Mouse (Mus musculus) urinary bladder, postnatal 4 days (tissue): ENCODE data around the gene Wdr74.
"Not testable (repeated sequence)": the region's sequence is repeated elsewhere in the genome, so short reads cannot be mapped to it uniquely, and the experiment has no call there.

ENCODE experiments used
- DNase-seq, 2 experiments: peaks; one replicate each; pipeline ENCODE4 v3.0.0; 2021 to 2022; ENCODE audit warnings: low spot score in 2 of 2

Wdr74 gene

DNA sequence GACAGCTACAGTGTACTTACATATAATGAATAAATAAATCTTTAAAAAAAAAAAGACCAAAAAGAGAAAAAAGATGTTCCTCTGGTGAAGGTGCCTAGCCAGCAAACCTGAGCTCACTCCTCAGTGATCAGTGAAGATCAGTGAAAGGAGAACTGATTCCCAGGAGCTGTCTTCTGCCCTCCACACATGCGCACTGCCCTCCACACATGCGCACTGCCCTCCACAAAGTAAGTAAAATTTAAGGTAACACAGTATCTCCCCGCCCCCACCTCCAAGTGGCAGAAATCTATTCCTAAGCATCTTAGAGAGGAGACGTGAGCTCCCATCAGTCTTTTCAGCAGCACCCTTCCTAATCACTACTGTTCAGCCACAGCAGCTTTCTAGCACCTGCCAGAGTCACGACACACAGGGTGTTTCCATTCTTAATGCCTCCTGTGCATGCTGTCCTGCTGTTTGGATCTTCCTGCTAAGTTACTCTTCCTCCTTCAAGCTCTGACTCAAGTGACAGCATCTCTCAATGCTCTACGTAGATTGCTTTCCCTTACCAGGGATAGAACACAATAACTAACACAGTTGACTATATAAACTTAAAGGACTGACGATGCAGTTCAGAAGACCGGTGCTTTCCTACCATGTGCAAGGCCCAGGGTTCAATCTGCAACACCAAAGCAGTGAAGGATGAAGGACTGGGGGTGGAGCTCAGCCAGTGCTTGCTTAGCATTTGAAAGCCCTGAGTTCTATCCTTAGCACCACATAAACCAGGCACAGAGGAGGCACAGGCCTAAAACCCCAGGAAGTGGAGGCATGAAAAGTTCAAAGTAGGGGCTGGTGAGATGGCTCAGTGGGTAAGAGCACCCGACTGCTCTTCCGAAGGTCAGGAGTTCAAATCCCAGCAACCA is 19.5 kb upstream of the Wdr74 start:
- no peak for DNase-seq

- DNase-seq, result no peak
Measured at GRCm38 (mm10) chr19:8716767-8717475, 18.7 kb upstream of the Wdr74 start.

DNA sequence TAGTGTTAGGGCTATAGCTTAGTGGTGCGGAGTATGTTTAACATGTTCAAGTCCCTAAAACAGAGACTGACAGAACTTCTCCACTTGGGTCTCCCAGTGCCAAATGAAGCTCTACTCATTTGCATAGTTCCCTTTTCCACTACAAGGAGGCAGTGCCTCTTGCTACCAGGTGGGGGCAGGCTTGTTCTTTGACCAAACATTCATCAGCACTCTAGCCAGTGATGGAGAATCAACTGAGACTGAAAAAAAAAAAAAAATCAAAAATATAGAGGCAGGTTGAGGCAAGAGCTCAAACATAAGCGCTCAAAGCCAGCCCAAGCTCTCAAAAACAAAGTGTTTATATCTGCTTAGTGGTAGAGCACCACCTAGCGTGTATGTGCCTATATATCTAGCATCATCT is 17.3 kb upstream of the Wdr74 start:
- no peak for DNase-seq

DNA sequence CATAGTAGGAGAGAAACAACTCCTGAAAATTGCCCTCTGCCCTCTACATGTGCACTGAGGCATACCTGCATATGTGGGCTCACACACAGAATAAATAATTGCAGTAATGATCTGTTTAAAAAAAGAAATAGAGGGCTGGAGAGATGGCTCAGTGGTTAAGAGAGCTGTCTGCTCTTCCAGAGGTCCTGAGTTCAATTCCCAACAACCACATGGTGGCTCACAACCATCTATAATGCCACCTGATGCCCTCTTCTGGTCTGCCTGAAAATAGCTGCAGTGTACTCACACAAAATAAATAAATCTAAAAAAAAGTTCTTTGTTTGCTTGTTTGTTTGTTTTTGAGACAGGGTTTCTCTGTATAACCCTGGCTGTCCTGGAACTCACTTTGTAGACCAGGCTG is 16.6 kb upstream of the Wdr74 start:
- DNase-seq, result not testable (repeated sequence)

DNA sequence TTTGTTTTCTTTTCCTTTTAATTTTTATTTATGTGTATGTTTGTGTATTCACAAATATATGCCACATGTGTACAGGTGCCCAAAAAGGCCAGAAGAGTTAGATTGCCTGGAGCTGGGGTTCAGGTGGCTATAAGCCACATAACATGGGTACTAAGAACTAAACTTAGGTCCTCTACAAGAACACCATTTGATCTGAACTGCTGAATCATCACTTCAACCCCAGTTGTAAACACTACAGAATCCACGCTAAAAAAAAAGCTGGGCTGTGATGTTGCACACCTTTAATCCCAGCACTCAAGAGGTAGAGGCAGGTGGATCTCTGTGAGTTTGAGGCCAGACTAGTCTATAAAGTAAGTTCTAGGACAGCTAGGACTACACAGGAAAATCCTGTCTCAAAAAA is 14.2 kb upstream of the Wdr74 start:
- DNase-seq, result no peak

GRCm38 (mm10) chr19:8722021-8722420 is 13.6 kb upstream of the Wdr74 start:
- DNase-seq, result no peak

DNA sequence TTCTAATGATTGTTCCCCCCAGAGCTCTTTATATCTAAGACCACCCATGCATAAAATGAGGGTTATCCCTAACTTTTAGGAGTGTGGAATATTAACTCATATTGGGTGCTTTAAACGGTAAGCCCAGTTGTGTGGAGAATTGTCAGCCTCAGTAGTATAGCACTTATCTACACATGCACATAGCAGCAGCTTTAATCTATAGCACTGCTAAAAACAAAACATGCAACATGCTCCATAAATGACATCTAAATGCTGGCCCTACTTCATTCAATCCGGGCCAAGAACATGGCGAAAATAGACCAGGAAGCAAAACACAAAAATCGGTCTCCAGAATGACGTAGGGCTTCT is 13.1 kb upstream of the Wdr74 start:
- DNase-seq, result no peak

DNA sequence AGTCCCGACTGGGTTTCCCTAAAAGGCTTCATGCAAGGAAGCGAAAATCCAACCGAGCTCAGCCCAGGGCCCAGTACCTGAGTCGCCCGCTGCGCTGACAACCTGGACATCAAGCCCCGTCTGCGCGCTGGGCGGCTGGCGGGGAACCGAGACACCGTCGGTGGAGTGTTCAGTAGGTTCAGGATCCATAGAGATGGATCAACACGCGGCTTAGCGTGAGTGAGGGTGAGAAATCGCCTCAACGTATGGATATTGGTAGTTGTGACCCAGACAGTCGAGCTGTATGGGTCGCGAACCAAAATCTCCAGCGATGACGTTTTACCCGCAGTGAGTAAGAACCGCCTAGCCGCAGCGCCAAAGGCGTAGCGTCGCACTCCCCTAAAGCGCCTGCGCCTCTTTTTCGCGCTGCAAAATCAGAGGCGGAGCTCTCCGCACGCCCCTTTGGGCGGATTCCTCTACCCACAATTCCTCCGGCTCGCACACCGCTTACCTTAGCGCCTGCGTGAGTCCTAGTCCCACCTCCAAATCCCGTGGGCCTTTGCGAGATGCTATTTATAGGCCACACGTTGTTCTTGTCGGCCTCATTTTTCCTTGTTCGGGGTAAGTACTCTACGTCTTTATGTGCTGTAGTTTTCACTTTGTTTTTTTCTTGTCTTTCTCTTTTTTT is 12.6 kb upstream of the Wdr74 start, which contains the start of gene Slc3a2:
Slc3a2 (minus strand) TSS at position 463 of the 667 bp plus-strand sequence.
- peak; percentile 90 to 94 for DNase-seq

GRCm38 (mm10) chr19:8723574-8724346 is 11.9 kb upstream of the Wdr74 start:
- no peak for DNase-seq

- DNase-seq, result no peak
Measured at GRCm38 (mm10) chr19:8724392-8724791, 11.2 kb upstream of the Wdr74 start.

- DNase-seq, result no peak
Measured at GRCm38 (mm10) chr19:8725081-8725613, 10.5 kb upstream of the Wdr74 start.

DNA sequence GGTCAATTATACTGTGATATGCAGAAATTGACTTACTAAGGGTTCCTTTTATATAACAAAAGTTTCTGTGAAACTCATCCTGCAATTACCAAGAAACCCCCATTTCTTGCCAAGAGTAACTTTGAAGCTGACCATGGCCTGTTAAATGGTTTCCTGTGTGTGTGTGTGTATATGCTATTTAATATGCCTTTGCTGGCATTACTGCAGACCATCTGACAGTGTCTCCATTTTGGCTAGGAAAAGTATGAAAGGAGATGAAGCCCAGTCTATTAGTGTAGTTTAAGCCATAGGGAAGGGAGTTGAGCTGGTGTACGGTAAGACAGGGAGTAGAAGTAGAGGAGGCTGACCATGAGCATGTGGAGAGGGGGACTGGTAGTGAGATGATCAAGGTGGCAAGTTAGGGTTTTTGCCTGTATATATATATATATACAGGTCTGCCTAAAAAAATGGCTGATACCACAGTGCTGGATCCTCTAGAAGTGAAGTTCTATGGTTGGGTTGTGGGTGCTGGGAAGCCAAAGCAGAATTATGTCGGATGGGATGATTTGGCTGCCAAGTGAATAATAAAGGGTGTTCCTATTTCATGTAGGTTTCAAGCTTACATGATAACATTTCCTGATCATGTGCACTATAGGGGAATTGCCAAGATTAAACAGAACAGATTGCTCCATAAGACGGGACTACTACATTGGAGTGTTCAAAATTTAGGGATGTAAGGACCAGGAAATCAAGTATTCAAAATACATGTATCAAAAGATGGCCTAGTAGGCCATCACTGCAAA is 8.8 kb upstream of the Wdr74 start:
- no peak for DNase-seq

- no peak for DNase-seq
Measured at GRCm38 (mm10) chr19:8727495-8728114, 8.0 kb upstream of the Wdr74 start.

DNA sequence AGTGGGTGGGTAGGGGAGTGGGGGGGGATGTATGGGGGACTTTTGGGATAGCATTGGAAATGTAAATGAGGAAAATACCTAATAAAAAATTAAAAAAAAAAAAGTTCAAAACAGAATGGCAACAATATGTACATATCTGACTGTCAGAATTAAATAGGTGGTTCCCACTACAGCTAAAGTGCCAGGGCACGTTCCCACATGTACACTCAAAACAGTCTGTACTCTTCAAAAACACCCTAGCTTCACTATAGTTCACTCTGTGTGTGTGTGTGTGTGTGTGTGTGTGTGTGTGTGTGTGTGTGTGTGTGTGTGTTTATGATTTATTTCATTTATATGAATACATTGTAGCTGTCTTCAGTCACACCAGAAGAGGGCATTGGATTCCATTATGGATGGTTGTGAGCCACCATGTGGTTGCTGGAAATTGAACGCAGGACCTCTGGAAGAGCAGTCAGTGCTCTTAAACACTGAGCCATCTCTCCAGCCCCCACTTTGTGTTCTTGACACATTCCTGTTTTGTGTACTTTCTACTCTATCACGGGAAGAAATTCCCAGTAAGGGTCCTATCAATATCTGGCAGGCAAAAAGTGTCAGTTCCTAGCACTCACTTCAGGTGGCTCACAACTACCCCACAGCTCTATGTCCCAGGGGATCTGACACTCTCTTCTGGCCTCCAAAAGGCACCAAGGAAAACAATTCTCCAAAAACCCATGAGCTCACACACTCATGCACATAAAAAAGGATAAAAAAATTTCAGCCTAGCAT is 7.1 kb upstream of the Wdr74 start:
- DNase-seq, result not testable (repeated sequence)

DNA sequence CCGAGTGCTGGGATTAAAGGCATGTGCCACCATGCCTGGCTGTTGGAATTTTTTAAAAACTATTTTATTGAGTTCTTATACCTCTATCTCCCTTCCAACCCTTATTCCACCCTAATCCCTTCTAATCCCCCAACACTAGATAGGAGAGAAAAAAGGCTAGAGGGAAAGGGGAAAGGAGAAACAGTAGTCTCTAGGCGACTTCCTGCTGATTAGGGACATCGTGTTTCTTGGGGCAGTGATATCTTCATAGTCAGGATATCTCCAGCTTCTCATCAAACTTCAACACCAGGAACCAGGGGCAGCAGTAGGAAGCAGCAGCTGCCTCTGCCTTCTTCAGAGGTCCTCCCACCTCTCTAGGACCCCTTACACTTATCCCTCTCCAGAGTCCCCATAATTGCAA is 1.3 kb upstream of the Wdr74 start:
- DNase-seq, result no peak

DNA sequence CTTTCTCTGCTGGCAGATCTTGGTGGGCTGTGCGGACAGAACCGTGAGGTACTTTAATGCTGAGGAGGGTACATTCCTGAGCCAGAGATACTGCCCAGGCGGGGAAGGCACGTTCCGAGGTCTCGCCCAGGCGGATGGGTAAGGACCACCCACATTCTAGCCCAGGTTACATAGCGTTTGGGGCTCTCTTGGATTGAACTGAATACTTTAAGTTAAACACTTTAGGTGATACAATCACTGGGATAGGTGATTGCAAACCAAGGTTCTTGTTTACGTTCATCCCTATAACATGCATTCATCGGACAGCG is 487 bp downstream of the Wdr74 start:
- DNase-seq, result no peak

DNA sequence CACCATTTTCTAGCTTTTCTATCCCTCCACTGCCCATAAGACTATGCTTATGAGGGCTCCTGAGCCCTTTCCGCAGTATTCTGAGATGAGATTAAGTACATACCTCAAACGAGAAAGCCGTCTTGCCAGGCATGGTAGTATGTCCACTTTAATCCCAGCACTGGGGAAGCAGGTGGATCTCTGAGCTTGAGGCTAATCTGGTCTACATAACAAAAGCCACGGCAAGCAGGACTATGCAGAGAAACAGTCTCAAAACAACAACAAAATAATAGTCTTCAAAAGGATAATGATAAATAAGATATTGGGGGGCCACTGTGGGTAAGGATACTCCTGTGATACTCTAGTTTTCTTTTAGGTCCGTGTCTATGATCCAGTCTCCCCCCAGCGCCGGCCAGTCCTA is 3.3 kb downstream of the Wdr74 start:
- DNase-seq, result no peak

GRCm38 (mm10) chr19:8739646-8740045 is 4.0 kb downstream of the Wdr74 start:
- no peak for DNase-seq

DNA sequence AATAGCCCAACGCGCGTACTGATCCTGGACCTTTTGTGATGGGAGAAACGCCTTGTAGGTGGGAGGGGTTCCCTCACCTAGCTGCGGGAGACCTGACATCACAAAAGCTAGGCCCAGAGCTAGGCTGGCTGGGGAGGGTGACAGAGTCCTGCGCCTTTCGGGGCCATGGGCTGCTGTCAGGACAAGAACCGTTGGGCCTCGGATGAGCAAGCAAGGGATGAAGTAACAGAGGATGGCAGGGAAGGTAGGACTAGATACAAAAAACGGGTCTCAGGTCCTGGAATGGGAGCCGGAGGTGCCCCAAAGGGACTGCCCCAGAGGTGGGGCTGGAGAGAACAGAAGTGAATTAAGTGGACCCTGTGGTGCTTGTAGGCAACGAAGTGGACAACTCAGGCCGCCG is 5.0 kb downstream of the Wdr74 start, which contains the start of gene 1700092M07Rik:
1700092M07Rik (plus strand) TSS at position 116 of the 400 bp plus-strand sequence.
- no peak for DNase-seq
